Mouse (Mus musculus) activated CD4-positive, CD25-positive, alpha-beta regulatory T cell, adult 4 months (primary cell): ENCODE results near the gene Slc43a2. TPM values are rescaled to one million over a fixed set of nuclear protein-coding genes. Genes with fewer than 3 reads are reported as not detected.
A peak's percentile ranks its signal among the peaks of the same experiment; 100 is the strongest.
"Not testable (repeated sequence)": the region's sequence is repeated elsewhere in the genome, so short reads cannot be mapped to it uniquely, and the experiment has no call there.

Experiments
- ATAC-seq: one replicate; pipeline ENCODE4 v1.8.0; 2017
- polyA plus RNA-seq, 2 experiments: library from polyadenylated mRNA; unstranded; fragments of 100-300 nt; shearing (Covaris generic); gene quantifications; one replicate each; pipeline ENCODE4 v1.2.1; 2017

Slc43a2 gene
- polyA plus RNA-seq, 2 experiments from 2014 or later = 18.3 to 18.7 TPM

DNA sequence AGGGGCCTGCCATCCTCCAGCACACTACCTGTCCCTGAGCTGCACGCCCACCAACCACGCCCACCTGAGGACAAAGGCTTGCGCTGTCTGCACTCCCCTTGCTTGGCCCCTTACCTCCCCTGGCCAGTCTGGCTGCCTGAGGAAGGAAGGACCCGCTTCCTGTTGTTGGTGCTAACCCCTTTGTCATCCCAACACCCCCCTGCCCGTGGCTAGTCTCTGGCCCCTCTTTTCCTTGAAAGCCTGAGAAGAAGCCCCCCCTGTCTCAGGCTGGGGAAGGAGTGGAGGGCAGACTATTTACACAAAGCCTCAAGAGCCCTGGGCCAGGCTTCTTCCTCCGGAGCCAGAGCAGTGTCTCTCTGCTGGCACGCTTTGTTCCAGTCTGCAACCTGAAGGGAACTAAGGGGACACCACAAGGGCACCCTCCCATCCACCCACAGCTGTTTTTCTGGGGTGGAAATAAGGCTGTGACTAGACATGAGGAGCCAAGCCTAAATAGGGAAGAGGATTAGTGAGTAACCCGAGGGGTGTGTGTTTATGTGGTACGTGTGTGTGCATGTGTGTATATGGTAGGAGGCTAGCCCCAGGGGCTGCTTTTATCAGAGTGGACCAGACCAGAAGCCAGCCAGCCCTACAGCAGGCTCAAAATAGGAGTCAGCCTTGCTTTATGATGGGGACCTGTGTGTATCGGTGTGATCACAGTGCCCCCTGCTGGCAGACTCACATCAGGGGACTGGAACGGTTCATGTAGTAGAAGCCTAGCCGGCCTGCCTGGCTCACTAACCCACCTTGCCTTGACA, 41.6 kb downstream of the Slc43a2 start:
- peak; percentile 86 for ATAC-seq

DNA sequence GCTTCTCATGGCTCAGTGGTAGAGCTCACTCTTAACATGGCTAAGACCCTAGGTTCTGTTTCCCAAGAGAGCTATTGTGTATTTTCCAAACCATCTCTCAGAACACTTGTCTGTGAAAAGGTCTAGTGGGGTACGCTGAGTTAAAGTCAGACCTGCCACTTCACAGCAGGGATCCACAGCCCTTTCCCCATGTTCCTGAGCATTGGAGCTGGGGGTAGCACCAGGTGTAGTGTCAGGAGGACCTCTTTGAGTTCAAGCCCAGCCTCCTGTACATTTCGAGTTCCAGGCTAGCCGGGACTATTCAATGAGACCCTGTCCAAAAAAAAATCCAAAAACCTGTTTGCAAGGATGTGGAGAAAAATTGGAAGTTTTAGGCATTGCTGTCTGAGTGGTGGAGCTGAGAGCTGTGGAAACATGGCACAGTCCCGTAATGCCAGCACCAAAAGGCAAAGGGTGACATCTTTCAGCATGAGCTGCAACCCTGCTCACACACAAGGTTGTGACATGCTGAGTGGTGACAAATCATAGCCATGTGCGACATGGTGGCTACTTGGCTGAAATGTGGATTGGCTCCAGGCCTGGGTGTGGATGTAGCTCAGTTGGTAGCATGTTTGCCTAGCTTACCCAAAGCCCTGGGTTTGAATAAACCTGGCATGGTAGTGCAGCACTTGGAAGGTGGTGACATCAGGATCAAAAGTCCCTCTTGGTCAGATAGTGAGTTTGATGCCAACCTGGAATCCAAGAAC, 43.1 kb downstream of the Slc43a2 start:
- ATAC-seq = no peak

DNA sequence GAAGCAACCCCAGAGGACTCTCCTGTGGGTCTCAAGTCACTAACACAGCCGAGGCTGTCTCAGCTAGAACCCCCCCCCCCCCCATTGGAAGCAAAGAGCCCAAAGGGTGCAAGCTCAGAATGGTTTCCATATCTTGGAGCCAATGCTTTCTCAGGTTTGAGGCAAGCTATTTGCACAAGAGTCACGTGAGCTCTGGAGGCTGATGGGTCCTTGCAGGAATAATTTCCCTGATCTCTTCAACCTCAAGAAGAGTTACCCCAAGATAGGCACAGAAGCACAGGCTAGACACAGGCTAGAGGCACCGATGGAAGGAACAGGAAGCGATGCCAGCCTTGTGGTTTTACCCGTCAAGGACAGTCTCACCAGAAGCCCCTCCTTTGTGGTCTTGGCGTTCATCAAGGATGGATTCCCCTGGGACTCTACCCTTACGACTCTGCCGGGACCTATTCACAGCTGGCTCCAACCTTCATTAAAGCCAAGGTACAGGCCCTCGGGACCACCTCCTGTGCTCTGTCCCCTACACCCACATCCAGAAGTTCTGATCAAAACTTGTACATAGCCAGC, 44.1 kb downstream of the Slc43a2 start:
- no peak for ATAC-seq

DNA sequence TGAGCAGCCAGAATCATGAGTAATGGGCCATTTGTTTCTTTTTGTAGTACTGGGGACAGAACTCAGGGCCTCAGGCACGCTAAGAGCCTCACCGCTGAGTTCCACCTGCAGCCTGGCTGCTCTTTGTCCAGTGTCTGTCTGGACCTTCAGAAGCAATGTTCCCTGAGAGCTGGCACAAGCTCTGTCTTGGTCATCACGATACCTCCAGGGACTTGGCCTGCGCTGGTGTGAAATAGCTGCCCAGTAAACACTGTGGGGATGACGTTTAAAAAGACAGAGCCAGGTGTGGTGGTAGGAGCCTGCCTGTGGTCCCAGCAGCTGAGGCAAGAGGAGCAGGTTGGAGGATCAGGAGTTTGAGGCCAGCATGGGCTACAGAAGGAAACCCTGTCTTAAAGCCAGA, 47.1 kb downstream of the Slc43a2 start:
- ATAC-seq = no peak

DNA sequence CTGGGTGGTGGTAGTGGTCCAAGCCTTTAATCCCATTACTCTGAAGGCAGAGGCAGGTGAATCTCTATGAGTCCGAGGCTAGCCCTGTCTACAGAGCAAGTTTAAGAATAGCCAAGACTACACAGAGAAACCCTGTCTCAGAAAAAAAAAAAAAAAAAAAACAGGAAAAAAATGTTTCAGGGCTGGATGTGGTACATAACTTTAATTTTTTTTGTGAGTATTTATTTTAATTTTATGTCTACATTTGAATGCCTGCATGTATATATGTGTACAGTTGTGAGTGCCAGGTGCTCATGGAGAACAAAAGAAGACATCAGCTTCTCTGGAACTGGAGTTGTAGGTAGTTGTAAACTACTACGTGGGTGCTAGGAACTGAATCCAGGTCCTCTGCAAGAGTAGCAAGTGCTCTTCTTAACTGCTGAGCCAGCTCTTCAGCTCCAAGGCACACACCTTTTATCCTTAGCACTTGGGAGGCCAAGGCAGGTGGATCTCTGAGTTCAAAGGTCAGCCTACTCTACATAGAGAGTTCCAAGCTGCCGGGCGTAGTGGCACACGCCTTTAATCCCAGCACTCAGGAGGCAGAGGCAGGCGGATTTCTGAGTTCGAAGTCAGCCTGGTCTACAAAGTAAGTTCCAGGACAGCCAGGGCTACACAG, 50.1 kb downstream of the Slc43a2 start:
- no peak for ATAC-seq

DNA sequence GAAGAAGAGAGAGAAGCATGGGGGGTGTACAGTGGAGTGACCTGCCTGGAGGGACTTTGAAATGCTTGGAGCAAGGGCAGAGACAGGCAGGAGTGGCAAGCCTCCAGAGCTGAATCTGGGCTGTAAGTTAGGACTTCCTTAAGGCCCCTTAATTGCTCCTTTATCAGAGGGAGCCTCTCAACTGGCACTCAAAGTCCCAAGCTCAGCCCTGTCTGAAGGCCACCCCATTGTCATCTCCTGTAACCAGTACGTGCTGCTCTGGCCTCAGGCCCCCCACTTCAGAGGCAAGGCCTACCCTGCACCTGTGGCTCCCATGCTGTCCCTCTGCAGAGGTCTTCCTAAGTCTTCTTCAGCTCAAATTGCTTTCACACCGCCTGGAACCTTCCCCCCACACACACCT, 52.0 kb downstream of the Slc43a2 start:
- no peak for ATAC-seq

DNA sequence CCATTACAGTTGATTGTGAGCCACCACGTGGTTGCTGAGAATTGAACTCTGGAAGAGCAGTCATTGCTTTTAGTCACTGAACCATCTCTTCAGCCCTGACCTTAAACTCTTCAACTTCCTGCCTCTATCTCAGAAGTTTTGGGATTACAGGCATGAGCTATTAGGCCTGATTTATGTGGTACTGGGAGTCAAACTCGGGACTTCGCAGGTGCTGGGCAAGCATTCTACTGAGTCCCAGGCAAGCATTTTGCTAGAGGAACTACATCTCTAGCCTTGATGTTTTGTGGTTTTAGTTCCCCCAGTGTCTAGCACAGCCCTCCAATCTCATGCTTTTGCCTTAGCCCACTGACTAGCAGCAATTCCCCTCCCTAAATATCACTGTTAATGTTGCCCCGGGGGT, 53.6 kb downstream of the Slc43a2 start:
- no peak for ATAC-seq

DNA sequence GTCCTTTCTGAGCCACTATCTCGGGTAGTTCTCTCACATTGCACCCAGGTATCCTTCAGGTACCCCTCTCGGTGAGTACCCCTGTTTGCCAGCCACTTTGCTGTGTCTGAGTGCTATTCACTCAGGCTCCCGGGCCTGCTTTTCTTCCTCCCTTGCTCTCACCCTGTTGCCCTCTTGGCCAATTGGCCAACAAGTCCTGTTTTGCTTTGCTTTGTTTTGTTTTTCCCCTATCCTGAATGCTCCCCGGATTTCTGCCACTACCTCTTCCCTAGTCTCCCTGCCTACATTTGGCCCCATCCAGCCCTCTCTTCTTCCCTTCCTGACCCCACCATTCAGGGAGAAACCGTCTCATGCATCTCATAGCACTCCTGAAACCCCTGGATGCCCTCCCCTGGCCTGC, 54.5 kb downstream of the Slc43a2 start:
- ATAC-seq = no peak

DNA sequence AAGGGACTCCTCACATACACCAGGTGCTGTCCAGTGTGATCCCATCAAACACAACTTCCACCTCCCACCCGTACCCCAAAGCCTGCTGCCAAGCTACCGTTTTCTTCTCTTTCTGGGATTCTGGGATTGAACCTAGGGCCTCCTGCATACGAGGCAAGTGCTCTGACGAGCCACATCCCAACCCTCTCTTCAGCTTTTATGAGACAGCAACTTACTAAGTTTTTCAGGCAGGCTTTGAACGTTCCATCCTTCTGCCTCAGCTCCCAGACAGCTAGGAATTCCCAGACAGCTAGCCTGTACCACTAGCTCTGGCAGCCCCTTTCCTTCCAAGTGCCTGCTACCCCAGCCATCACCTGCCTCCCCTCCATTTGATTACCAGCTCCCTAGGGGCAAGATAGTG, 55.5 kb downstream of the Slc43a2 start:
- no peak for ATAC-seq

DNA sequence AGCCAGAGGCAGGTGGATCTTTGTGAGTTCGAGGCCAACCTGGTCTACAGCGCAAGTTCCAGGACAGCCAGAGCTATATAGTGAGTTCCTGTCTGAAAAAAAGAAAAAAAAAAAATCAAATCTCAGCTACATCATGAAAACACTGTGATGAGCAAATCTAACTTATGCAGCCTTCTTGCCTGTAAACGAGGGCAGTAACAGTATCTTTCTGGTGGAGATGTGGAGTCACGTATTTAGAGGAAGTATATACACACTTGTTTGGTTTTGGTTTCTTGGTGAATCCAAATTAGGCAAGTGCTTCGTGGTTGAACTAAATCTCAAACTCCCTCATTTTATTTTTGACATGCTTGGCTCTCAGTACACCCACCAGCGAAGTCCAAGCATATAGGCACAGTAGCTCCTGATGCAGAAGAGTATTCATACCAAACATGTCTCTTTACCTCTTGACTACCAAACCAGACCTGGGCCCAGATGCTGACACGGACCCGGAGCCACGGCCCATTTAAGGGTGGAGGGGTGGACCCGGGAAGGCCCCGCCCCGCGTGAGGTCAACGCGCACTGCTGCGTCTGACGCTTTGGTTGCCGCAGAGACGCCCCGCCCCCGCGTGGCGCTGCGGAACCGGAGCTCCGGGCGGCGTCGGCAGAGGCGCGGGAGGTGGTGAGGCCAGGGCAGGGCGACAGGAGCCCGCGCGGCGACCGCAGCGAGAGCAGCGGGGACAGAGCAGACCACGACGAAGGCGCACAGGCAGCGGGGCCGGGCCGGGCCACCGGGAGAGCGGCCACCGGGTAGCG, 56.2 kb downstream of the Slc43a2 start, which contains the start of gene Pitpna:
Pitpna (plus strand) TSS at position 605 of the 792 bp plus-strand sequence.
- peak; percentile 95 for ATAC-seq

DNA sequence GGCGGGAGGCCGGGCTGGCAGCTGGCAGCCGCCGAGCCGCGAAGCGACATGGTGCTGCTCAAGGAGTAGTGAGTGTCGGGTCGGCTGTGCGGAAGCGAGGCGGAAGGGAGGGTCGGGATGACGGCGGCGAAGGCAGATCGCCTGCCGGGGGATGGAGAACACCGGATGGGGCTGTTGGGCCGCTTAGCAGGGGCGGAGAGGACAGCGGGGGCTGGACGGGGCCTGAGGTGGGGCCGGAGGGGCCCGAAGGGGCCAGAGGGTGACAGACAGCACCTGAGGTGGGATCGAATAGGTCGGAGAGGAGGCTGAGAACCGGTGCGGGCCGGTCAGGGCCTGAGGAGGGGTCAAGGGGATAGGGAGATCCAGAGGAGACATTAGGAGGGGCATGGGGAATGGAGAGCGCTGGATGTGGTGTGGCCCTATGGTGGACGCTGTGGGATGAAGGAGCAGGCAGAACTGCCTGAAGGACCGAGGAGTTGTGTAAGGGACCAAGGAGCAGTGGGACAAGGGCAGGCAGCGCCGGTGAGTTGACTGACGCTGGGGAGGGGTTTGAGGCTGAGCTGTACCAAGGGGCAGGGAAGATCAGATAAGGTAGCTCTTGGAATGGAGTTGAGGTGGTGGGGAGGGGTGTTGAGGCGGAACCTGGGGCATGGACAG, 56.9 kb downstream of the Slc43a2 start:
- ATAC-seq = peak; percentile 75

DNA sequence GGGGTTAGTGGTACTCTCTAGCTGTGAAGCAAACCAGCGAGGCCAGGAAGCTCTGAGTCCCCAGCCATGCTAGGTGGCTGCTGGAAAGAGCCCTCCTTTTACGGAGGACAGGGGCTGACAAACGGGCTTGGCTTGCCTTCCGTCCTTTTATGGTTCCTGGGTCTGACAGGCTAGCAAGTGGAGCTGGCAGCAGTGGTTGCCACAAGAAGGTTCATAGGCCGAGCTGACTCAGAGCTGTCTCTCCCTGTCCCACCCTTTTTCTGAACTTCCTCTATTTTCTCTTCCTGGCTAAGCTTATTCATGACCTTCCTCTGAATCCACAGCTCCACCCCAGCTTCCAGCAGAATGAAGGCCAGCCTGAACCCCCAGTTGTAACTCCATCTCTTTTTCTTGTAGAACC, 61.1 kb downstream of the Slc43a2 start:
- ATAC-seq = no peak

DNA sequence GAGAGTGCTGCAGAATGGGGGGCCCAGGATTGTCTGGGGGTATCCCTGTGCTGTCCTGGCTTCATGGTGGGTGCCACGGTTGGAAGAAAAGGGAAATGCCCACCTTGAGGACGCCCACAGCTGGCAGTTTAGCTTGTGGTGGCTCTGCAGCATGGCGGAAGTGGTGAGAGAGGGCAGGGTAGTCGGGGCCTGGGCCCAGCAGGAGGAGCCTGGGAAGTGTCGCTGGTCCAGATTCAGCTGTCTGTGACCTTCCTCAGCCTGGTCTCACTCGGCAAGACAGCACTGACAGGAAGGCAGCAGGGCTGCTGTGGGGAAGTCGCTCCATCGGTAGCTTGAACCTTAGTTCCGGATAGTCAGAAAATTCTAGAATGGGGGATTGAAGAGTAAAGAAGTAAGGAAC, 62.9 kb downstream of the Slc43a2 start:
- no peak for ATAC-seq

DNA sequence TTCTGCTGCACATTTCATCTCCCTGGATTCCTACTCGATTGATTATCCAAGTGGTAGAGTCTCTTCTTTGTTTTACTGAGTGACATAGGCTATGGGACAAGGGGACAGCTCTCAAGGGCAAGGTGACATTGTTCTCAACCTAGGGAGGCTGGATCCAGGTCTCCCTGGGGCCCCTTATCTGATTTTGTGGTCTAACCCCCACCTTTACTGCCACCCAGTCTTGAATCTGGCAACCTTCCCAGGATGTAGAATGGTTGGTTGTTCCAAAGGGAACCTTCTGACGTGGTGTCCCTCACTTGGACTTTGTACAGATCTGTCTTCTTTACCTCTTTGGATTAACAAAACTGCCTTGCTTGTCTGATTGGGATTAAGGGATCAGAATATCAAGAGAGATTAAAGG, 63.9 kb downstream of the Slc43a2 start:
- ATAC-seq = no peak

DNA sequence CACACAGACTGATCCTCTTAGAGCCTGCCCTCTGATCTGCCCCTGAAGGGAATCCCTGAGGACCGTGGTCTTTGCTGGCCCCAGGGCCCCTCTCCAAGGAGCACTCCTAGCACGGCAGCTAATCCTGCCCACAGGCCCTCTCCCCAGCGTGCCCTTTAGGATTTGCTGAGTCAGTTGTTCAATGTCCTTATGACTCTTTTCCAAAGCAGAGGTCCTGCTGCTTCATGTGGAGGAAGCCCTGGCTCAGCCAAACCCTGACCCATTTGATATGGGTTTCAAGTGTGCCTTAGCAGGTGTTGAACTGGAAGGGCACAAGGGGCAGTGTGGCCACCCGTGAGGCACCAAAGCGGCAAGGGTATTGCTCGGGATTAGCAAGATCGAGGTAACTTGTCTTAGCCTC, 64.3 kb downstream of the Slc43a2 start:
- no peak for ATAC-seq

DNA sequence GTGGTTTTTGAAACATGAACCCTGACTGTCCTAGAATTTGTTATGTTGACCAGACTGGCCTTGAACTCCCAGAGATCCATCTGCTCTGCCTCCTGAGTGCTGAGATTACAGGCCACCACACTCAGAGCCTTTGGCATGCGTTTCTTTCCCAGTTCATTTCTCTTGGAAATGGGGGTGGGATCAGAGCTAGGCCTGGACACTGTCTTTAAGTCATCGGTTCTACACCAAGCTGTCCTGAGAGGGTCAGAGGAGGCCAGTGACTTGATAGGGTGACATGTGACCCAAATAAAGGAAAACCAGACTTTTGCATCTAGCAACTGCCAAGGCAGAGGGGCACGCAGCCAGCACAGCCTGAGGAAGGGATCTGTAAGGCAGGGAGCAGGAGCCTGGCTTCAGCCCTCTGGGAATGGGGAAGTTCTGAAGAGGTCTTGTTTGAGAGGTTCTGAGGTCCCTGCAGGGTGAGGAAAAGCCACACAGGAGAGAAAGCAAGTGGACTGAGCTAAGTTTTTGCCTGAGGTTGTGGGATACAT, 65.3 kb downstream of the Slc43a2 start:
- ATAC-seq = no peak

DNA sequence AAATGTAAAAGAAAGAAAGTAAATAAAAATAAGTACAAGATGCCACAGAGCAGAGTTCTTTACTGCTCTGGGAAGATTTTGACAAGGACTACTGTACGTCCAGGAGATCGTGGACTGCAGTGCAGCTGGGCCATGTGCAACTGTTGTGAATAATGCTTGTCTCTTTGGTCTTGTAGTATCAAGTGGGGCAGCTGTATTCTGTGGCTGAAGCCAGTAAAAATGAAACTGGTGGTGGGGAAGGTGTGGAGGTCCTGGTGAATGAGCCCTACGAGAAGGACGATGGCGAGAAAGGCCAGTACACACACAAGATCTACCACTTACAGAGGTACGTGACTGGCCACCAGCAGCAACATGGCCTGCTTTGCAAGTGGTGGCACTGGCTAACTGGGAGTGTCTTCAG, 66.5 kb downstream of the Slc43a2 start:
- ATAC-seq = no peak

DNA sequence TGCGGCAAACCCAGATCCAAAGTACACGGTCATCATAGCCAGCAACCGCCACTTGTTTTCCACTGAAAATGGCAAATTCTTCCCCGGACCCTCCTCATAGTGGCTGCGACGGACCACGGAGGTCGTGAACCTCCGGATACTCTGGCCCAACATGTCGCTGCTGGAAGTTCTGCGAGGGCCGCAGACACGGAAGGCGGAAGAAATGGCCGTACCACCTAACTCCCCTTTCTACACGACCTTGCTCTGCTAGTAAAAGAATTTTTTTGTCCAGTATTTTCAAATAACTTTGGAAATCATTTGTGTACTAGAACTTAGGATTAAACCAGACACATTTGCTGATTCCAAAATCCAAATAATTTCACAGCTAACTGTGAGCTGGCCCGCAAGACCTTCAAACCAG, 68.3 kb downstream of the Slc43a2 start:
- ATAC-seq = not testable (repeated sequence)

DNA sequence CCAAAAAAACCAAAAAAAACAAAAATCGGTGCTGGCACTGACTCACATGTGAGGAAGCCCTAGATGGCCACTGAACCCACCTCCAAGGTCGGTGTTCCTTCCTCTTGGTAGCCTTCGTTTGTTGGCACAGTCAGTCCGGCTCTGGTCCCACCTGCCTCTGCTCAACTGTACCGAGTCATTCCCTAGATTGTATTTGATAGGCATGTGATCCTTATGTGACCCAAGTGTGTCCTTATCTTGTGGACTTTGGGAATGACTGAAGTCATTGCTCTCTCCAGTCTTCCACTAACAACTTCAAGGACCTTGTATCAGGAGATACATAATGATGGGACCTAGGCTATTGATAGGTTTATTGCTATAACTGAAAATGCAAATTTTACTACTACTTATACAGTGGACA, 73.3 kb downstream of the Slc43a2 start:
- ATAC-seq = no peak

DNA sequence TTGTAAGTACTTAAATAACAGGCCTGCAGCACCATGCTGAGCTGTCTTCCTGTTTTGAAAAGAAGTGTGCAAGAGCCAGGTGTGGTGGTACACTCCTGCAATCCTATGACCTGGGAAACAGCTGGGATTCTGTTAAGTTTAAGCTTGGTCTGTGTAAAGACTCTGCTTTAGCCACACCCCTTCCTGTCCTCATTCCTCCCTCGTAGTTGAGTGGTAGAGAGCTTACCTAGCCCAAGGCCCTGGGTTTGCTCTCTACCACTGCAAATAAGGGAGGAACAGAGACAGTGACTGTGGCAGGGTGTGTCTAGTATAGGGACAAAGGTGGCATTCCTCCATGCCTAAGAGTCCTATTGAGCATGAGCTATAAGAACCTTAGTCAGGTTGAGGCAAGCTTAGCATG, 73.8 kb downstream of the Slc43a2 start:
- no peak for ATAC-seq

DNA sequence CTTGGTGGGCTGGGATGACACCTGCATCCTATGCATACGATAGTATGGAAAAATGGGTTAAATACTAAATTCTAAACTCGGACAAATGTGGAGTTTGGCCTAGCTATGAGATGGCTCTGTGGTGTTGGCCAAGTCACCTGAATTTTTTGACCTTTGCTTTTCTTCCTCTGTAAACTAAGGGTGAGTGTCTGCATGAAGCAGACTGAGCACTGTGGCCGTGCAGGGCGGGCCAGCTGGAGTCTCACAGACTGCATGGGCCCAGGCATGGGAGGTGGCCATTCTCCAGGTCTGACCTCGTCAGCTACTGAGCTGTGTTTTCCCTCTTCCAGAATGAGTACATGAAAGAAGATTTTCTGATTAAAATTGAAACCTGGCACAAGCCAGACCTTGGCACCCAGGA, 77.3 kb downstream of the Slc43a2 start:
- ATAC-seq = no peak

DNA sequence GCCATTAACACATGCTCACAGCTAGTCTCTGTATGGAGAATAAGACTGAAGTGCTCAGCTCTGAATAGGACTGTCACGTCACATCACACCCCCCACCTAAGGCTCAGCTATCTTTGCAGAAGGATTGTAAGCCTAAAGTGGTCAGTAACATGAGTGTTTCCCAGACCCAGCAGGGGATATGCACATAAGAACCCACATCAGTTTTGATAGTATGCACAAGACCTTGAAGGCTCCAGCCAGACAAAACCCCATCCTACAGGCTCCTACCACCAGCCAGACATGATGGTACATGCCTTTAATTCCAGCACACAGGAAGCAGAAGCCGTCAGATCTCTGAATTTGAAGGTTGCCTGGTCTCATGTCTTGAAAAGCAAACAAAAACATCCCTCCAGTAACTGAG, 78.5 kb downstream of the Slc43a2 start:
- no peak for ATAC-seq
